Mouse (Mus musculus): ENCODE data around the gene Cabp2. TPM values are rescaled to one million over a fixed set of nuclear protein-coding genes. Genes with fewer than 3 reads are reported as not detected.

The Cabp2 gene
- polyA plus RNA-seq, 1 experiment from 2014 or later, result not detected

GRCm38 (mm10) chr19:4098426-4098825, 17.0 kb downstream of the Cabp2 start:
- 94% methylated on average over 13 of the region's 13 CpGs for WGBS
- H3K27ac ChIP-seq, result no peak overlapping the region
- peaks cover 38% of the 10 kb centered on the region for H3K27me3 ChIP-seq (replicated peaks)

GRCm38 (mm10) chr19:4099056-4099455, 17.7 kb downstream of the Cabp2 start:
- peaks cover 38% of the 10 kb centered on the region for H3K27me3 ChIP-seq (replicated peaks)
- H3K4me2 ChIP-seq (replicated peaks), result peak overlapping the region; percentile 92
- peaks cover 42% of the 10 kb centered on the region for H3K4me1 ChIP-seq
- H3K9me3 ChIP-seq, result no peaks in the 10 kb centered on the region
- no peak overlapping the region; the same call in 1 of the 2 replicates for H3K4me3 ChIP-seq
- 14% methylated on average over 9 of the region's 9 CpGs for WGBS
- no peak for ATAC-seq (ENCODE audit: low FRiP score, low read depth)
- no peak overlapping the region for H3K27ac ChIP-seq
- H3K9ac ChIP-seq, result no peak overlapping the region
- no peaks in the 10 kb centered on the region for H3K36me3 ChIP-seq

More at GRCm38 (mm10) chr19:4098426-4098825, 17.0 kb downstream of the Cabp2 start:
- peak overlapping the region; percentile 59; the same call in 1 of the 2 replicates for H3K4me2 ChIP-seq (replicated peaks)
- H3K9ac ChIP-seq, result no peak overlapping the region
- H3K4me3 ChIP-seq, result no peak overlapping the region
- H3K4me1 ChIP-seq, result peaks cover 42% of the 10 kb centered on the region
- ATAC-seq (ENCODE audit: low FRiP score, low read depth), result no peak
- H3K36me3 ChIP-seq, result no peaks in the 10 kb centered on the region
- H3K9me3 ChIP-seq, result no peaks in the 10 kb centered on the region

GRCm38 (mm10) chr19:4099837-4100717, 18.7 kb downstream of the Cabp2 start, which contains the start of gene Pitpnm1:
Pitpnm1 (plus strand) TSS chr19:4099998.
- Histone ChIP-seq H3K4me1 (peaks cover 42% of the 10 kb centered on the region), H3K27ac (no peak within 1 kb of the TSS), H3K9me3 (no peaks in the 10 kb centered on the region), H3K4me3 (peak within 1 kb of the TSS; percentile 50), H3K4me2 (replicated peaks) (peak within 1 kb of the TSS; percentile 92), H3K9ac (peak within 1 kb of the TSS; percentile 69), H3K27me3 (replicated peaks) (peaks cover 38% of the 10 kb centered on the region), H3K36me3 (no peaks in the 10 kb centered on the region)
- 2% methylated on average over 53 of the region's 53 CpGs for WGBS
- no peak for ATAC-seq (ENCODE audit: low FRiP score, low read depth)

DNA sequence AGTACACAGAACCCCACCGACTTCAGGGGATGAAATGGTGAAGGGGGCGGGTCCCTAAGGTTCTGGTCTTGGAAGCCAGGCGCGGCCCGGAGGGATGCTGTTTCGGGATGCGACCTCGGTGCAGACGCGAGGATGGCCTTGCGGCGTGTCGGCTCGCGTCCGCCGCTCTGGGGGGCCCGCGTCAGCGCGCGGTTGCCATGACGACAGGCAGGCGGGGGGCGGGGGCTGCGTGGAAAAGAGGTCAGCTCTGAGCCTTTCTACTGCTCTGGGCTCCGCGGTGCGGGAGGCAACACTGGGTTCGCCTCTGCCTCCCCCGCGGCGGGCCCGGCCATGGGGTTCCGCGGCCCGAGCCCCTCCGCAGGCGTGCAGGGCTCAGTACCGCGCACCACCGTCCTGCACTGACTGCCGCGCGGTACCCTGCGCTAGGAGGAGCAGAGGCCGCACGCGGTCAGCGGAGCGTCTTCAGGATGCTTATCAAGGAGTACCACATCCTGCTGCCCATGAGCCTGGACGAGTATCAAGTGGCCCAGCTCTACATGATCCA, 19.4 kb downstream of the Cabp2 start:
- ATAC-seq (ENCODE audit: low FRiP score, low read depth), result no peak
- Histone ChIP-seq H3K27me3 (replicated peaks) (peaks cover 38% of the 10 kb centered on the region), H3K27ac (no peak overlapping the region), H3K9ac (peak overlapping the region; percentile 69), H3K9me3 (no peaks in the 10 kb centered on the region), H3K4me2 (replicated peaks) (peak overlapping the region; percentile 92), H3K4me3 (peak overlapping the region; percentile 50), H3K4me1 (peaks cover 42% of the 10 kb centered on the region), H3K36me3 (no peaks in the 10 kb centered on the region)
- under 1% methylated on average over 52 of the region's 52 CpGs for WGBS

DNA sequence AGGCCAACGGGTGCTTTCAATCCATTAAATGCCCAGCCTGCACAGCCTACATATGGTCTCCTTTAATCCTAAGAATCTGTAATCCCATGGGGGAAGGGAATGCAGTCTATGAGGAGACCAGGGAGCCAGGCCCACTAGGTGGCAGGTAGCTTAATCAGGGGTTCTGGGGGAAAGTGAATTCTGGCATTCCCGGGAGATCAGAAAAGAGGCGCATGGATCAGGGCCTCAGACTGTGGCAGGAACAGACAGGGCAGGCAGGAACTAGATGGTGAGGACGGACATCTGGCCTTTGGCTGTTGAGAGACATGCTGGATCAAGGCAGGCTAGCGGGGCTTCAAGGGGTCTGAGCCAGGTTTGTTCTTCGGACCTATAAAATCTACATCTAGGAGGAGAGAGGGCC, 20.1 kb downstream of the Cabp2 start:
- H3K4me2 ChIP-seq (replicated peaks), result peak overlapping the region; percentile 92
- H3K27me3 ChIP-seq (replicated peaks), result peaks cover 38% of the 10 kb centered on the region
- H3K4me1 ChIP-seq, result peaks cover 42% of the 10 kb centered on the region
- no peak for ATAC-seq (ENCODE audit: low FRiP score, low read depth)
- H3K9ac ChIP-seq, result peak overlapping the region; percentile 69; the same call in 1 of the 2 replicates
- peak overlapping the region; percentile 50 for H3K4me3 ChIP-seq
- no peaks in the 10 kb centered on the region for H3K9me3 ChIP-seq
- 0 out of 2 replicates have a peak, but pooled peaks cover under 1% of the 10 kb centered on the region for H3K36me3 ChIP-seq
- 66% methylated on average over 6 of the region's 6 CpGs for whole genome bisulfite sequencing
- no peak overlapping the region for H3K27ac ChIP-seq

- H3K4me2 ChIP-seq (replicated peaks), result peak overlapping the region; percentile 92
- H3K4me3 ChIP-seq, result no peak overlapping the region
Measured at GRCm38 (mm10) chr19:4102049-4102448, 20.7 kb downstream of the Cabp2 start.

GRCm38 (mm10) chr19:4102626-4103025, 21.2 kb downstream of the Cabp2 start:
- Histone ChIP-seq H3K9ac (no peak overlapping the region), H3K36me3 (0 out of 2 replicates have a peak, but pooled peaks cover 5% of the 10 kb centered on the region), H3K9me3 (no peaks in the 10 kb centered on the region), H3K27ac (no peak overlapping the region), H3K27me3 (replicated peaks) (peaks cover 38% of the 10 kb centered on the region), H3K4me2 (replicated peaks) (no peak overlapping the region), H3K4me3 (no peak overlapping the region), H3K4me1 (peaks cover 40% of the 10 kb centered on the region)
- no peak for ATAC-seq (ENCODE audit: low FRiP score, low read depth)
- WGBS, result 95% methylated on average over 12 of the region's 12 CpGs

More at GRCm38 (mm10) chr19:4102049-4102448, 20.7 kb downstream of the Cabp2 start:
- H3K9ac ChIP-seq, result no peak overlapping the region
- H3K27me3 ChIP-seq (replicated peaks), result peaks cover 38% of the 10 kb centered on the region
- H3K27ac ChIP-seq, result no peak overlapping the region
- peaks cover 42% of the 10 kb centered on the region for H3K4me1 ChIP-seq
- H3K9me3 ChIP-seq, result no peaks in the 10 kb centered on the region
- 95% methylated on average over 2 of the region's 2 CpGs for WGBS
- no peak for ATAC-seq (ENCODE audit: low FRiP score, low read depth)
- 0 out of 2 replicates have a peak, but pooled peaks cover 5% of the 10 kb centered on the region for H3K36me3 ChIP-seq

DNA sequence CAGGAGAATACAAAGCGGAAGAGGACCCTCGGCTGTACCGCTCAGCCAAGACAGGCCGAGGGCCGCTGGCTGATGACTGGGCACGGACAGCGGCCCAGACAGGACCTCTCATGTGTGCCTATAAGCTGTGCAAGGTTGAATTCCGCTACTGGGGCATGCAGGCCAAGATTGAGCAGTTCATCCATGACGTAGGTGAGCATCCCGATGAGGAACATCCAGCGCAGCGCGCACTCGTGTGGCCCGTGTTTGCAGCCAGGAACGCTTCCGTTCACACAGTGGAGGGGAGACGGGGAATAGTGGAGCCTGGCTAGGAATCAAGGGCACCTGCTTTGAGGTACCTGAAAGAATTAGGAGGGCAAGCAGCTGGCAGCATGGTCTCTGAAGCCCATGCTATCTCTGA, 21.9 kb downstream of the Cabp2 start:
- 0 out of 2 replicates have a peak, but pooled peaks cover 5% of the 10 kb centered on the region for H3K36me3 ChIP-seq
- H3K4me1 ChIP-seq, result peaks cover 34% of the 10 kb centered on the region
- H3K4me3 ChIP-seq, result no peak overlapping the region
- 93% methylated on average over 18 of the region's 18 CpGs for WGBS
- H3K9me3 ChIP-seq, result no peaks in the 10 kb centered on the region
- no peak overlapping the region for H3K27ac ChIP-seq
- H3K27me3 ChIP-seq (replicated peaks), result peaks cover 38% of the 10 kb centered on the region
- no peak overlapping the region for H3K9ac ChIP-seq
- no peak overlapping the region for H3K4me2 ChIP-seq (replicated peaks)
- ATAC-seq (ENCODE audit: low FRiP score, low read depth), result no peak

- no peak for ATAC-seq (ENCODE audit: low FRiP score, low read depth)
- WGBS, result 76% methylated on average over 3 of the region's 3 CpGs
- H3K27me3 ChIP-seq (replicated peaks), result peaks cover 38% of the 10 kb centered on the region
- 0 out of 2 replicates have a peak, but pooled peaks cover 5% of the 10 kb centered on the region for H3K36me3 ChIP-seq
- no peak overlapping the region for H3K4me2 ChIP-seq (replicated peaks)
- H3K4me1 ChIP-seq, result peaks cover 29% of the 10 kb centered on the region
- H3K9me3 ChIP-seq, result no peaks in the 10 kb centered on the region
- H3K9ac ChIP-seq, result no peak overlapping the region
- H3K27ac ChIP-seq, result no peak overlapping the region
- H3K4me3 ChIP-seq, result no peak overlapping the region
Measured at GRCm38 (mm10) chr19:4103792-4104191, 22.4 kb downstream of the Cabp2 start.

GRCm38 (mm10) chr19:4104675-4105194, 23.4 kb downstream of the Cabp2 start:
- no peak for ATAC-seq (ENCODE audit: low FRiP score, low read depth)
- Histone ChIP-seq H3K4me2 (replicated peaks) (no peak overlapping the region), H3K4me1 (peaks cover 20% of the 10 kb centered on the region), H3K27ac (no peak overlapping the region), H3K9me3 (no peaks in the 10 kb centered on the region), H3K4me3 (no peak overlapping the region), H3K36me3 (peaks cover 9% of the 10 kb centered on the region; the same call in 1 of the 2 replicates), H3K27me3 (replicated peaks) (peaks cover 32% of the 10 kb centered on the region), H3K9ac (no peak overlapping the region)
- 91% methylated on average over 16 of the region's 16 CpGs for WGBS

- no peaks in the 10 kb centered on the region for H3K9me3 ChIP-seq
- no peak overlapping the region for H3K4me2 ChIP-seq (replicated peaks)
- WGBS, result 89% methylated on average over 14 of the region's 14 CpGs
- H3K9ac ChIP-seq, result no peak overlapping the region
- H3K27ac ChIP-seq, result no peak overlapping the region
- no peak overlapping the region for H3K4me3 ChIP-seq
- H3K4me1 ChIP-seq, result 0 out of 2 replicates have a peak, but pooled peaks cover 1% of the 10 kb centered on the region
- peaks cover 15% of the 10 kb centered on the region for H3K36me3 ChIP-seq
- no peak for ATAC-seq (ENCODE audit: low FRiP score, low read depth)
- peaks cover 16% of the 10 kb centered on the region for H3K27me3 ChIP-seq (replicated peaks)
Measured at GRCm38 (mm10) chr19:4106654-4107053, 25.3 kb downstream of the Cabp2 start.

- H3K27ac ChIP-seq, result no peak overlapping the region
- WGBS, result 91% methylated on average over 9 of the region's 9 CpGs
- H3K4me2 ChIP-seq (replicated peaks), result no peak overlapping the region
- no peak overlapping the region for H3K4me3 ChIP-seq
- H3K9ac ChIP-seq, result no peak overlapping the region
- H3K4me1 ChIP-seq, result no peaks in the 10 kb centered on the region
- no peak for ATAC-seq (ENCODE audit: low FRiP score, low read depth)
- H3K36me3 ChIP-seq, result peaks cover 33% of the 10 kb centered on the region
- H3K27me3 ChIP-seq (replicated peaks), result no peaks in the 10 kb centered on the region
- no peaks in the 10 kb centered on the region for H3K9me3 ChIP-seq
Measured at GRCm38 (mm10) chr19:4108535-4108934, 27.2 kb downstream of the Cabp2 start.

Measured in neural tube, embryonic 12.5 days (tissue).